Mouse (Mus musculus) hindbrain, embryonic 12.5 days (tissue): ENCODE measurements around the gene Gm17428. TPM values are rescaled to one million over a fixed set of nuclear protein-coding genes. Genes with fewer than 3 reads are reported as not detected.
"Not testable (repeated sequence)": the region's sequence is repeated elsewhere in the genome, so short reads cannot be mapped to it uniquely, and the experiment has no call there.

Experiments
- ATAC-seq: fragments of 200-750 bp; cut with Nextera tagmentation; 2 replicates; pipeline ENCODE4 v1.8.0; 2017; ENCODE audit warnings: moderate TSS enrichment; ENCODE audit not compliant: low FRiP score
- H3K27ac ChIP-seq: fragments of 300-500 bp; sonication (generic); 2 replicates; pipeline ENCODE4 v1.5.1; 2016; ENCODE audit warnings: mild to moderate bottlenecking
- H3K27me3 ChIP-seq: fragments of 300-500 bp; sonication (generic); 2 replicates; pipeline ENCODE4 v1.6.1; 2016; ENCODE audit warnings: mild to moderate bottlenecking
- H3K36me3 ChIP-seq: fragments of 300-500 bp; sonication (generic); 2 replicates; pipeline ENCODE4 v1.6.1; 2016; ENCODE audit warnings: mild to moderate bottlenecking
- H3K4me1 ChIP-seq: fragments of 300-500 bp; sonication (generic); 2 replicates; pipeline ENCODE4 v1.6.1; 2016
- H3K4me2 ChIP-seq: fragments of 300-500 bp; sonication (generic); replicated peaks from 2 replicates; pipeline ENCODE4 v1.6.1; 2016; ENCODE audit warnings: mild to moderate bottlenecking
- H3K4me3 ChIP-seq: fragments of 300-500 bp; sonication (generic); 2 replicates; pipeline ENCODE4 v1.5.1; 2016; ENCODE audit warnings: mild to moderate bottlenecking
- H3K9ac ChIP-seq: fragments of 300-500 bp; sonication (generic); 2 replicates; pipeline ENCODE4 v1.6.1; 2016; ENCODE audit warnings: mild to moderate bottlenecking, moderate library complexity
- H3K9me3 ChIP-seq: fragments of 300-500 bp; sonication (generic); replicated peaks from 2 replicates; pipeline ENCODE4 v1.6.1; 2016; ENCODE audit warnings: mild to moderate bottlenecking
- WGBS: fragments of 180-500 bp; shearing (Covaris S2); methylation state at CpG from one replicate; pipeline ENCODE4 v1.1.7; 2016; 5-methylcytosine and 5-hydroxymethylcytosine counted together
- polyA plus RNA-seq: library from polyadenylated mRNA; unstranded; fragments of >200 nt; fragmentation: Nextera tagmentation; extraction: Ambion mirVana; gene quantifications from 2 replicates; pipeline ENCODE4 v1.2.1, GENCODE M21; 2016

The Gm17428 gene
- polyA plus RNA-seq, 1 experiment from 2014 or later = not detected

- Histone ChIP-seq H3K4me2 (no peak overlapping the region), H3K27ac (no peak overlapping the region), H3K9ac (no peak overlapping the region), H3K4me3 (no peak overlapping the region), H3K4me1 (peaks cover 28% of the 10 kb centered on the region), H3K9me3 (no peaks in the 10 kb centered on the region), H3K36me3 (no peaks in the 10 kb centered on the region), H3K27me3 (no peaks in the 10 kb centered on the region)
- WGBS = 34% methylated on average over 9 of the region's 9 CpGs
- no peak for ATAC-seq
Measured at GRCm38 (mm10) chr14:54996793-54997192, 20.1 kb downstream of the Gm17428 start.

GRCm38 (mm10) chr14:54997297-54997696 lies 20.6 kb downstream of the Gm17428 start:
- Histone ChIP-seq H3K4me3 (no peak overlapping the region), H3K4me1 (peaks cover 28% of the 10 kb centered on the region), H3K27ac (no peak overlapping the region), H3K36me3 (no peaks in the 10 kb centered on the region), H3K4me2 (no peak overlapping the region), H3K9ac (no peak overlapping the region), H3K27me3 (no peaks in the 10 kb centered on the region), H3K9me3 (no peaks in the 10 kb centered on the region)
- no peak for ATAC-seq
- 38% methylated on average over 4 of the region's 4 CpGs for WGBS

GRCm38 (mm10) chr14:54998680-54999079 lies 21.9 kb downstream of the Gm17428 start:
- Histone ChIP-seq H3K4me2 (no peak overlapping the region), H3K4me1 (peaks cover 28% of the 10 kb centered on the region), H3K9me3 (no peaks in the 10 kb centered on the region), H3K36me3 (no peaks in the 10 kb centered on the region), H3K4me3 (no peak overlapping the region), H3K27me3 (no peaks in the 10 kb centered on the region), H3K9ac (no peak overlapping the region), H3K27ac (no peak overlapping the region)
- no peak for ATAC-seq

GRCm38 (mm10) chr14:54999868-55000267 lies 23.1 kb downstream of the Gm17428 start:
- H3K4me3 ChIP-seq, H3K9ac ChIP-seq, H3K36me3 ChIP-seq, H3K27me3 ChIP-seq, H3K9me3 ChIP-seq, H3K27ac ChIP-seq, H3K4me2 ChIP-seq, ATAC-seq: not testable (repeated sequence)
- H3K4me1 ChIP-seq = peaks cover 22% of the 10 kb centered on the region
- WGBS = 85% methylated on average over 5 of the region's 5 CpGs

GRCm38 (mm10) chr14:55000814-55001213 lies 24.1 kb downstream of the Gm17428 start:
- H3K4me3 ChIP-seq = no peak overlapping the region
- no peaks in the 10 kb centered on the region for H3K36me3 ChIP-seq
- no peak overlapping the region for H3K9ac ChIP-seq
- H3K4me2 ChIP-seq = no peak overlapping the region
- no peaks in the 10 kb centered on the region for H3K9me3 ChIP-seq
- H3K27ac ChIP-seq = no peak overlapping the region
- WGBS = 81% methylated on average over 6 of the region's 6 CpGs
- ATAC-seq = no peak
- H3K4me1 ChIP-seq = peaks cover 12% of the 10 kb centered on the region
- H3K27me3 ChIP-seq = no peaks in the 10 kb centered on the region

- no peak for ATAC-seq
- H3K27ac ChIP-seq = no peak overlapping the region
- H3K4me3 ChIP-seq = no peak overlapping the region
- peaks cover 7% of the 10 kb centered on the region for H3K4me1 ChIP-seq
- no peaks in the 10 kb centered on the region for H3K9me3 ChIP-seq
- H3K36me3 ChIP-seq = no peaks in the 10 kb centered on the region
- 93% methylated on average over 2 of the region's 2 CpGs for WGBS
- H3K9ac ChIP-seq = no peak overlapping the region
- no peak overlapping the region for H3K4me2 ChIP-seq
- no peaks in the 10 kb centered on the region for H3K27me3 ChIP-seq
Measured at GRCm38 (mm10) chr14:55001446-55001845, 24.7 kb downstream of the Gm17428 start.

GRCm38 (mm10) chr14:55001938-55002686 lies 25.4 kb downstream of the Gm17428 start:
- peaks cover 5% of the 10 kb centered on the region for H3K4me1 ChIP-seq
- WGBS = 51% methylated on average over 12 of the region's 12 CpGs
- H3K4me3 ChIP-seq = no peak overlapping the region
- ATAC-seq = no peak
- no peak overlapping the region for H3K9ac ChIP-seq
- no peak overlapping the region for H3K27ac ChIP-seq
- no peak overlapping the region for H3K4me2 ChIP-seq
- H3K36me3 ChIP-seq = no peaks in the 10 kb centered on the region
- H3K9me3 ChIP-seq = no peaks in the 10 kb centered on the region
- H3K27me3 ChIP-seq = no peaks in the 10 kb centered on the region

- ATAC-seq = no peak
- peaks cover 3% of the 10 kb centered on the region; the same call in 1 of the 2 replicates for H3K4me1 ChIP-seq
- no peaks in the 10 kb centered on the region for H3K36me3 ChIP-seq
- H3K27me3 ChIP-seq = no peaks in the 10 kb centered on the region
- no peak overlapping the region for H3K9ac ChIP-seq
- no peaks in the 10 kb centered on the region for H3K9me3 ChIP-seq
- H3K4me2 ChIP-seq = no peak overlapping the region
- WGBS = 73% methylated on average over 7 of the region's 7 CpGs
- H3K4me3 ChIP-seq = no peak overlapping the region
- H3K27ac ChIP-seq = no peak overlapping the region
Measured at GRCm38 (mm10) chr14:55002687-55003120, 26.0 kb downstream of the Gm17428 start.

- Histone ChIP-seq H3K9ac (no peak overlapping the region), H3K36me3 (no peaks in the 10 kb centered on the region), H3K27ac (no peak overlapping the region), H3K9me3 (no peaks in the 10 kb centered on the region), H3K4me1 (peaks cover 3% of the 10 kb centered on the region; the same call in 1 of the 2 replicates), H3K27me3 (no peaks in the 10 kb centered on the region), H3K4me2 (no peak overlapping the region), H3K4me3 (no peak overlapping the region)
- 81% methylated on average over 18 of the region's 18 CpGs for WGBS
- ATAC-seq = no peak
Measured at GRCm38 (mm10) chr14:55003878-55004855, 27.4 kb downstream of the Gm17428 start.

- H3K36me3 ChIP-seq = no peaks in the 10 kb centered on the region
- no peak overlapping the region for H3K4me2 ChIP-seq
- no peaks in the 10 kb centered on the region for H3K27me3 ChIP-seq
- H3K27ac ChIP-seq = no peak overlapping the region
- 83% methylated on average over 2 of the region's 2 CpGs for WGBS
- ATAC-seq = no peak
- no peaks in the 10 kb centered on the region for H3K9me3 ChIP-seq
- no peak overlapping the region for H3K9ac ChIP-seq
- H3K4me1 ChIP-seq = peaks cover 3% of the 10 kb centered on the region; the same call in 1 of the 2 replicates
- no peak overlapping the region for H3K4me3 ChIP-seq
Measured at GRCm38 (mm10) chr14:55005506-55005905, 28.8 kb downstream of the Gm17428 start.

GRCm38 (mm10) chr14:55005967-55006366 lies 29.2 kb downstream of the Gm17428 start:
- Histone ChIP-seq H3K27ac (no peak overlapping the region), H3K27me3 (no peaks in the 10 kb centered on the region), H3K36me3 (no peaks in the 10 kb centered on the region), H3K4me2 (no peak overlapping the region), H3K4me3 (no peak overlapping the region), H3K9me3 (no peaks in the 10 kb centered on the region), H3K4me1 (peaks cover 3% of the 10 kb centered on the region; the same call in 1 of the 2 replicates), H3K9ac (no peak overlapping the region)
- ATAC-seq = no peak
- 87% methylated on average over 8 of the region's 8 CpGs for WGBS

- Histone ChIP-seq H3K4me3 (no peak overlapping the region), H3K4me1 (peaks cover 3% of the 10 kb centered on the region; the same call in 1 of the 2 replicates), H3K4me2 (no peak overlapping the region), H3K36me3 (no peaks in the 10 kb centered on the region), H3K9me3 (no peaks in the 10 kb centered on the region), H3K9ac (no peak overlapping the region), H3K27ac (no peak overlapping the region), H3K27me3 (no peaks in the 10 kb centered on the region)
- no peak for ATAC-seq
- 72% methylated on average over 3 of the region's 3 CpGs for WGBS
Measured at GRCm38 (mm10) chr14:55006541-55006940, 29.8 kb downstream of the Gm17428 start.
